Mouse (Mus musculus): ENCODE measurements around the gene Cacnb1. TPM values are rescaled to one million over a fixed set of nuclear protein-coding genes. Genes with fewer than 3 reads are reported as not detected.
A peak's percentile ranks its signal among the peaks of the same experiment; 100 is the strongest.

Cacnb1 gene
- polyA plus RNA-seq, 1 experiment from 2014 or later: 15.2 TPM

GRCm38 (mm10) chr11:97970771-97971170, 52.1 kb downstream of the Cacnb1 start:
- H3K9me3 ChIP-seq (ENCODE audit: control insufficient read depth, low read length): no peaks in the 10 kb centered on the region
- H3K9ac ChIP-seq (ENCODE audit: low read length): no peak overlapping the region
- no peaks in the 10 kb centered on the region for H3K4me1 ChIP-seq (ENCODE audit: control insufficient read depth, insufficient read depth, low read length)
- no peaks in the 10 kb centered on the region for H3K27me3 ChIP-seq (ENCODE audit: control insufficient read depth, insufficient read depth, low read length)
- H3K4me3 ChIP-seq (ENCODE audit: low read depth, low read length): no peak overlapping the region
- 88% methylated on average over 7 of the region's 7 CpGs for WGBS
- DNase-seq (ENCODE audit: low spot score) (no peak), ATAC-seq (ENCODE audit: insufficient read depth, low FRiP score, low TSS enrichment) (no peak)
- no peaks in the 10 kb centered on the region for H3K36me3 ChIP-seq (ENCODE audit: control insufficient read depth, insufficient read depth, low read length)
- H3K4me2 ChIP-seq (ENCODE audit: low read depth): no peak overlapping the region
- H3K27ac ChIP-seq (ENCODE audit: low read depth, low read length): no peak overlapping the region

DNA sequence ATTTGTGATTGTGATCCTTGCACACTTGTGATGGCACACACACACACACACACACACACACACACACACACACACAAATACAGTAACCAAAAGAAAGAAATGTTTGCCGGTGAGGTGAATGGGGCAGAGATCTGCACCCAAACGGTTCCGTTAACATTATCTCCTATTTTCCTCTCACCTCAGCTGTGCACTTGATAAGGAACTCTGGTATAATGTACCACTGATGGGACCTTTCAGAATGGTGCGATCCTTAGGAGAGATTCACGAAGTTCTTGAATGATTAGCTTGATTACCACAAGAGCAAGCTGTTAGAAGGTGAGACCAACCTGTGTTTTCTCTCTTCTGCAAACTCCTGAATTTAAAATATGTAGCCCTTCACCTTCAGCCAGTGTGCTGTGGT, 54.4 kb downstream of the Cacnb1 start:
- H3K36me3 ChIP-seq (ENCODE audit: control insufficient read depth, insufficient read depth, low read length): no peaks in the 10 kb centered on the region
- H3K27me3 ChIP-seq (ENCODE audit: control insufficient read depth, insufficient read depth, low read length): no peaks in the 10 kb centered on the region
- no peak overlapping the region for H3K4me3 ChIP-seq (ENCODE audit: low read depth, low read length)
- no peak overlapping the region for H3K4me2 ChIP-seq (ENCODE audit: low read depth)
- no peak overlapping the region for H3K27ac ChIP-seq (ENCODE audit: low read depth, low read length)
- H3K9ac ChIP-seq (ENCODE audit: low read length): no peak overlapping the region
- H3K4me1 ChIP-seq (ENCODE audit: control insufficient read depth, insufficient read depth, low read length): no peaks in the 10 kb centered on the region
- 89% methylated on average over 5 of the region's 5 CpGs for WGBS
- DNase-seq (ENCODE audit: low spot score) (no peak), ATAC-seq (ENCODE audit: insufficient read depth, low FRiP score, low TSS enrichment) (no peak)
- H3K9me3 ChIP-seq (ENCODE audit: control insufficient read depth, low read length): no peaks in the 10 kb centered on the region

DNA sequence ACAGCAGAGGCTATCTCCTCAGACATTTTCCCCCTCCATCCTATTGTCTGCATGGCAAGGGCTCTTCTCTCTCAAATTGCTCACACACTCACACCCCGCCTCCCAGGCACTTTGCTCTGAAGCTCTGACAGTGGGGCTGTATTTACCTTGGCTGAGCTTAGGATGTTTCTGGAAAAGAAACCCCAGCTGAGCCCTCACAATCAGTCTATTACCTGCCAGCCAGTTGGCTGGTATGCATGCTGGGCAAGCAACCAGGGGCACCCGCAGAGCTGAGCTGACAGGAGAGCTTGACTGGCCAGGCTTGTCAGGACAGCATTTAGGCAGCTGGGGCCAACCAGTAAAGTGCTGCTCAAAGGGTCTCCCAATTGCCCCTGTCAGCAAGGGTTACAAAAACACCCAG, 55.7 kb downstream of the Cacnb1 start:
- ATAC-seq (ENCODE audit: insufficient read depth, low FRiP score, low TSS enrichment): no peak
- WGBS: 53% methylated on average over 2 of the region's 2 CpGs
- H3K27ac ChIP-seq (ENCODE audit: low read depth, low read length): no peak overlapping the region

DNA sequence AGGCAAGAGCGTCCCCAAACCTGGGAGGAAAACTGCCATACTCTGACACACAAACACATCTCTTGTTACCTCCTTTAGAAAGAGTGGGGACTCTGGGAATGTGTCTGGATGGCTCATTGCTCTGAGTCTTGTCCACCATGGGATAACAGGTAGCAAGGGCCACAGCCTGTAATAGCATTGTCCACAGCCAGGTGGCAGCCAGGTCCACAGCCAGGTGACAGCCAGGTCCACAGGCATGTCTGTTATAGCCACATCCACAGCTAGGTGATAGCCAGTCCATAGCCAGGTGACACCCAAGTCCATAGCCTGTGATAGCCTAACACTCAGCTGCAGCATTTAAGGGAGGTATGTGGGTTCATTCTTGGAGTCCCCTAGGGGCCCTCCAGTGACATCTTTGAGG, 61.9 kb downstream of the Cacnb1 start:
- no peak overlapping the region for H3K4me2 ChIP-seq (ENCODE audit: low read depth)
- no peak overlapping the region for H3K9ac ChIP-seq (ENCODE audit: low read length)
- H3K4me1 ChIP-seq (ENCODE audit: control insufficient read depth, insufficient read depth, low read length): no peaks in the 10 kb centered on the region
- no peaks in the 10 kb centered on the region for H3K27me3 ChIP-seq (ENCODE audit: control insufficient read depth, insufficient read depth, low read length)
- ATAC-seq (ENCODE audit: insufficient read depth, low FRiP score, low TSS enrichment) (no peak), DNase-seq (ENCODE audit: low spot score) (no peak)
- no peak overlapping the region for H3K27ac ChIP-seq (ENCODE audit: low read depth, low read length)
- H3K4me3 ChIP-seq (ENCODE audit: low read depth, low read length): no peak overlapping the region
- H3K9me3 ChIP-seq (ENCODE audit: control insufficient read depth, low read length): no peaks in the 10 kb centered on the region
- H3K36me3 ChIP-seq (ENCODE audit: control insufficient read depth, insufficient read depth, low read length): no peaks in the 10 kb centered on the region
- 65% methylated on average over 1 of the region's 1 CpGs for WGBS

More for the DNA sequence above, 55.7 kb downstream of the Cacnb1 start:
- H3K9ac ChIP-seq (ENCODE audit: low read length): no peak overlapping the region
- no peak for DNase-seq (ENCODE audit: low spot score)
- no peaks in the 10 kb centered on the region for H3K4me1 ChIP-seq (ENCODE audit: control insufficient read depth, insufficient read depth, low read length)
- H3K27me3 ChIP-seq (ENCODE audit: control insufficient read depth, insufficient read depth, low read length): no peaks in the 10 kb centered on the region
- no peaks in the 10 kb centered on the region for H3K36me3 ChIP-seq (ENCODE audit: control insufficient read depth, insufficient read depth, low read length)
- no peaks in the 10 kb centered on the region for H3K9me3 ChIP-seq (ENCODE audit: control insufficient read depth, low read length)
- no peak overlapping the region for H3K4me2 ChIP-seq (ENCODE audit: low read depth)
- no peak overlapping the region for H3K4me3 ChIP-seq (ENCODE audit: low read depth, low read length)

DNA sequence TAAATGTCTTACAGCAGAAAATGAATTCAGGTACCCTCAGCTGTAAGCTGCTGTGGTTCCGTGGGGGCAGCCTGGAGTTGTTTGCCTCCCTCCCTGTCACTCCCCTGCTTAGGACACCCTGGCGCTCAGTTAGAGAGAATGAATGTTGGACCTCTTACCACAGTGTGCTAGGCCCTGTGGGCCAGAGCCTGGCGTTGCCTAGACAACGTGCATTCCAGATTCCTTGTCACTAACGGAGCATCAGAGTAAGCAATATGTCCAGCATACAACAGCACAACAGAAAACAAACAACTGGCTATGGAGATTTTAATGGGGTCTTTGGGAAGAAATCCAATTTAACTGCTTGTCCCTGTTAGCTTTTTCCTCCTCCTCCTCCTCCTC, 63.5 kb downstream of the Cacnb1 start:
- Histone ChIP-seq H3K4me1 (ENCODE audit: control insufficient read depth, insufficient read depth, low read length) (no peaks in the 10 kb centered on the region), H3K4me3 (ENCODE audit: low read depth, low read length) (no peak overlapping the region), H3K27ac (ENCODE audit: low read depth, low read length) (no peak overlapping the region), H3K9me3 (ENCODE audit: control insufficient read depth, low read length) (no peaks in the 10 kb centered on the region), H3K9ac (ENCODE audit: low read length) (no peak overlapping the region), H3K27me3 (ENCODE audit: control insufficient read depth, insufficient read depth, low read length) (no peaks in the 10 kb centered on the region), H3K36me3 (ENCODE audit: control insufficient read depth, insufficient read depth, low read length) (no peaks in the 10 kb centered on the region), H3K4me2 (ENCODE audit: low read depth) (no peak overlapping the region)
- 68% methylated on average over 5 of the region's 5 CpGs for WGBS
- no peak for DNase-seq (ENCODE audit: low spot score)
- ATAC-seq (ENCODE audit: insufficient read depth, low FRiP score, low TSS enrichment): no peak

GRCm38 (mm10) chr11:97958641-97959299, 64.1 kb downstream of the Cacnb1 start:
- no peak overlapping the region for H3K27ac ChIP-seq (ENCODE audit: low read depth, low read length)

GRCm38 (mm10) chr11:97956905-97957560, 65.8 kb downstream of the Cacnb1 start:
- 42% methylated on average over 6 of the region's 6 CpGs for WGBS
- H3K9me3 ChIP-seq (ENCODE audit: control insufficient read depth, low read length): no peaks in the 10 kb centered on the region
- H3K27me3 ChIP-seq (ENCODE audit: control insufficient read depth, insufficient read depth, low read length): no peaks in the 10 kb centered on the region
- H3K4me1 ChIP-seq (ENCODE audit: control insufficient read depth, insufficient read depth, low read length): no peaks in the 10 kb centered on the region
- no peak overlapping the region; the same call in 1 of the 2 replicates for H3K27ac ChIP-seq (ENCODE audit: low read depth, low read length)
- no peaks in the 10 kb centered on the region for H3K36me3 ChIP-seq (ENCODE audit: control insufficient read depth, insufficient read depth, low read length)
- no peak overlapping the region for H3K4me2 ChIP-seq (ENCODE audit: low read depth)
- H3K9ac ChIP-seq (ENCODE audit: low read length): no peak overlapping the region
- ATAC-seq (ENCODE audit: insufficient read depth, low FRiP score, low TSS enrichment) (no peak), DNase-seq (ENCODE audit: low spot score) (peak; percentile 30)
- no peak overlapping the region for H3K4me3 ChIP-seq (ENCODE audit: low read depth, low read length)

More at GRCm38 (mm10) chr11:97958641-97959299, 64.1 kb downstream of the Cacnb1 start:
- ATAC-seq (ENCODE audit: insufficient read depth, low FRiP score, low TSS enrichment) (no peak), DNase-seq (ENCODE audit: low spot score) (no peak)
- Histone ChIP-seq H3K9ac (ENCODE audit: low read length) (no peak overlapping the region), H3K4me3 (ENCODE audit: low read depth, low read length) (no peak overlapping the region), H3K9me3 (ENCODE audit: control insufficient read depth, low read length) (no peaks in the 10 kb centered on the region), H3K4me1 (ENCODE audit: control insufficient read depth, insufficient read depth, low read length) (no peaks in the 10 kb centered on the region), H3K27me3 (ENCODE audit: control insufficient read depth, insufficient read depth, low read length) (no peaks in the 10 kb centered on the region), H3K36me3 (ENCODE audit: control insufficient read depth, insufficient read depth, low read length) (no peaks in the 10 kb centered on the region), H3K4me2 (ENCODE audit: low read depth) (no peak overlapping the region)
- WGBS: 90% methylated on average over 7 of the region's 7 CpGs

DNA sequence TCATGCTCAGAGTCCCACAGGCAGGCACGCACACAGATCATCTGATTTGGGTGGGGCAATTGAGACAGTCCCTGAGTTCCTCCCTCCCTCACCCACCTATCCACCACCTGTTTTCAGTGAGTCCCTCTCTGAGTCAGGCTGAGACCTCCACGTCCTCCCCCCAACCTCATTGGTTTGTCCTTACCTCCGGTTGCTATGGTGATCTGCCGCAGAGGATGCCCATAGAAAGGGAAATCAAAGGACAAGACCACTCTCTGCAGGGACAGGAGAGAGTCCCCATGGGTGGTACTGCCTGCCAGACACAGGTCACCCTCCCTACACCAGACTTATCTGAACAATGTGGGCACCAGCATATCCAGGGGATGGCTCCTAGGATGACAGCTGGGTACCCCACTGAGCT, 66.9 kb downstream of the Cacnb1 start:
- DNase-seq (ENCODE audit: low spot score) (no peak), ATAC-seq (ENCODE audit: insufficient read depth, low FRiP score, low TSS enrichment) (no peak)
- no peaks in the 10 kb centered on the region for H3K36me3 ChIP-seq (ENCODE audit: control insufficient read depth, insufficient read depth, low read length)
- WGBS: 61% methylated on average over 4 of the region's 4 CpGs
- no peak overlapping the region for H3K27ac ChIP-seq (ENCODE audit: low read depth, low read length)
- no peaks in the 10 kb centered on the region for H3K27me3 ChIP-seq (ENCODE audit: control insufficient read depth, insufficient read depth, low read length)
- H3K4me3 ChIP-seq (ENCODE audit: low read depth, low read length): no peak overlapping the region
- no peak overlapping the region for H3K4me2 ChIP-seq (ENCODE audit: low read depth)
- H3K4me1 ChIP-seq (ENCODE audit: control insufficient read depth, insufficient read depth, low read length): no peaks in the 10 kb centered on the region
- no peak overlapping the region for H3K9ac ChIP-seq (ENCODE audit: low read length)
- no peaks in the 10 kb centered on the region for H3K9me3 ChIP-seq (ENCODE audit: control insufficient read depth, low read length)
